Mouse (Mus musculus): Measurements from ENCODE around the gene Gm21943. TPM values are rescaled to one million over a fixed set of nuclear protein-coding genes. Genes with fewer than 3 reads are reported as not detected.

The Gm21943 gene
- polyA plus RNA-seq (2017; shearing (Covaris generic)), result not detected

DNA sequence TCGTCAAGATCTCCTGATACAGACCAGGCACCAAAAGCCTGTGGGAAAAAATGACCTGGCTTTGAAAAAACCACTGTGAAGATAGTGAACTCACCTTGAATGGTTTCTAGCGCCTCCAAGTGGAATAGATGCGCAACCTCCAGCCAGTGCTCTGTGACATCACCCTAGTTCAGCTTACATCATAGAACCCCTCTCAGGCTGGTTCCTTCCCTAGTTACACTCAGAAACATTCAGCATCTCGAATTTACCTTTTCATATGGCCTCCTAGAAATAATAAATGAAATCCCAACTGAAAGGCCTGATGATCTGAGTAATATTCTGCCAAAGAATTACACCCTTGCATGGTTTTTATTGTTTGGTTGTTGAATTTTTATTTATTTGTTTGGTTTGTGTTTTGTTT lies at the start of gene Gm21943:
Gm21943 (minus strand) TSS at position 101 of the 400 bp plus-strand sequence.

Other genes with a start within 250 kb of the Gm21943 start
- gene Gm28961, start 172.0 kb upstream of the Gm21943 start, polyA plus RNA-seq (2017; shearing (Covaris generic)), result not detected

All from CD4-positive, CD25-positive, alpha-beta regulatory T cell, adult 9 weeks (primary cell).